Mouse (Mus musculus): ENCODE measurements around the gene Socs3. TPM values are rescaled to one million over a fixed set of nuclear protein-coding genes. Genes with fewer than 3 reads are reported as not detected.

Socs3 gene
- polyA plus RNA-seq, 1 experiment: 5.0 TPM

GRCm38 (mm10) chr11:118000565-118001215 lies 30.8 kb upstream of the Socs3 start:
- Histone ChIP-seq H3K36me3 (ENCODE audit: control insufficient read depth, insufficient read depth, low read length) (no peaks in the 10 kb centered on the region; the same call in 1 of the 2 replicates), H3K4me1 (ENCODE audit: control insufficient read depth, insufficient read depth, low read length) (peaks cover 3% of the 10 kb centered on the region; the same call in 1 of the 2 replicates), H3K27ac (ENCODE audit: insufficient read depth, low read depth, low read length) (no peak overlapping the region), H3K4me3 (ENCODE audit: insufficient read depth, low read depth, low read length) (no peak overlapping the region), H3K27me3 (replicated peaks; ENCODE audit: control insufficient read depth, insufficient read depth, low read length) (no peaks in the 10 kb centered on the region)
- 92% methylated on average over 7 of the region's 7 CpGs for WGBS
- DNase-seq: no peak
- TF ChIP-seq CTCF (conservative IDR thresholded peaks at IDR 0.05; ENCODE audit: insufficient read depth, insufficient read length, low read depth, low read length): no peak
- no peak for TF ChIP-seq POLR2A (IDR thresholded peaks at IDR 0.05; ENCODE audit: low read depth, low read length)

- no peak overlapping the region for H3K27ac ChIP-seq (ENCODE audit: insufficient read depth, low read depth, low read length)
- 58% methylated on average over 1 of the region's 1 CpGs for WGBS
- no peaks in the 10 kb centered on the region; the same call in 1 of the 2 replicates for H3K36me3 ChIP-seq (ENCODE audit: control insufficient read depth, insufficient read depth, low read length)
- no peaks in the 10 kb centered on the region for H3K27me3 ChIP-seq (replicated peaks; ENCODE audit: control insufficient read depth, insufficient read depth, low read length)
- H3K4me3 ChIP-seq (ENCODE audit: insufficient read depth, low read depth, low read length): no peak overlapping the region
- no peak for DNase-seq
- TF ChIP-seq CTCF (conservative IDR thresholded peaks at IDR 0.05; ENCODE audit: insufficient read depth, insufficient read length, low read depth, low read length) (no peak), POLR2A (IDR thresholded peaks at IDR 0.05; ENCODE audit: low read depth, low read length) (no peak)
- peaks cover 8% of the 10 kb centered on the region; the same call in 1 of the 2 replicates for H3K4me1 ChIP-seq (ENCODE audit: control insufficient read depth, insufficient read depth, low read length)
Measured at GRCm38 (mm10) chr11:118000083-118000482, 30.2 kb upstream of the Socs3 start.

- Histone ChIP-seq H3K4me3 (ENCODE audit: insufficient read depth, low read depth, low read length) (no peak overlapping the region), H3K36me3 (ENCODE audit: control insufficient read depth, insufficient read depth, low read length) (no peaks in the 10 kb centered on the region; the same call in 1 of the 2 replicates), H3K27ac (ENCODE audit: insufficient read depth, low read depth, low read length) (no peak overlapping the region), H3K4me1 (ENCODE audit: control insufficient read depth, insufficient read depth, low read length) (peaks cover 14% of the 10 kb centered on the region), H3K27me3 (replicated peaks; ENCODE audit: control insufficient read depth, insufficient read depth, low read length) (no peaks in the 10 kb centered on the region)
- TF ChIP-seq POLR2A (IDR thresholded peaks at IDR 0.05; ENCODE audit: low read depth, low read length) (no peak), CTCF (conservative IDR thresholded peaks at IDR 0.05; ENCODE audit: insufficient read depth, insufficient read length, low read depth, low read length) (no peak)
- 76% methylated on average over 6 of the region's 6 CpGs for WGBS
- no peak for DNase-seq
Measured at GRCm38 (mm10) chr11:117999260-117999934, 29.6 kb upstream of the Socs3 start.

GRCm38 (mm10) chr11:117998356-117998755 lies 28.5 kb upstream of the Socs3 start:
- no peaks in the 10 kb centered on the region for H3K27me3 ChIP-seq (replicated peaks; ENCODE audit: control insufficient read depth, insufficient read depth, low read length)
- DNase-seq: no peak
- no peaks in the 10 kb centered on the region; the same call in 1 of the 2 replicates for H3K36me3 ChIP-seq (ENCODE audit: control insufficient read depth, insufficient read depth, low read length)
- WGBS: 86% methylated on average over 4 of the region's 4 CpGs
- H3K4me1 ChIP-seq (ENCODE audit: control insufficient read depth, insufficient read depth, low read length): peaks cover 22% of the 10 kb centered on the region
- no peak overlapping the region for H3K4me3 ChIP-seq (ENCODE audit: insufficient read depth, low read depth, low read length)
- H3K27ac ChIP-seq (ENCODE audit: insufficient read depth, low read depth, low read length): no peak overlapping the region
- no peak for TF ChIP-seq CTCF (conservative IDR thresholded peaks at IDR 0.05; ENCODE audit: insufficient read depth, insufficient read length, low read depth, low read length)
- no peak for TF ChIP-seq POLR2A (IDR thresholded peaks at IDR 0.05; ENCODE audit: low read depth, low read length)

- Histone ChIP-seq H3K4me3 (ENCODE audit: insufficient read depth, low read depth, low read length) (no peak overlapping the region), H3K4me1 (ENCODE audit: control insufficient read depth, insufficient read depth, low read length) (peaks cover 33% of the 10 kb centered on the region), H3K27me3 (replicated peaks; ENCODE audit: control insufficient read depth, insufficient read depth, low read length) (no peaks in the 10 kb centered on the region), H3K27ac (ENCODE audit: insufficient read depth, low read depth, low read length) (no peak overlapping the region), H3K36me3 (ENCODE audit: control insufficient read depth, insufficient read depth, low read length) (no peaks in the 10 kb centered on the region; the same call in 1 of the 2 replicates)
- TF ChIP-seq POLR2A (IDR thresholded peaks at IDR 0.05; ENCODE audit: low read depth, low read length) (no peak), CTCF (conservative IDR thresholded peaks at IDR 0.05; ENCODE audit: insufficient read depth, insufficient read length, low read depth, low read length) (no peak)
- DNase-seq: no peak
- WGBS: 85% methylated on average over 2 of the region's 2 CpGs
Measured at GRCm38 (mm10) chr11:117997085-117997484, 27.2 kb upstream of the Socs3 start.

- Histone ChIP-seq H3K36me3 (ENCODE audit: control insufficient read depth, insufficient read depth, low read length) (no peaks in the 10 kb centered on the region), H3K4me3 (ENCODE audit: insufficient read depth, low read depth, low read length) (no peak overlapping the region), H3K4me1 (ENCODE audit: control insufficient read depth, insufficient read depth, low read length) (peaks cover 38% of the 10 kb centered on the region), H3K27ac (ENCODE audit: insufficient read depth, low read depth, low read length) (no peak overlapping the region), H3K27me3 (replicated peaks; ENCODE audit: control insufficient read depth, insufficient read depth, low read length) (no peaks in the 10 kb centered on the region)
- TF ChIP-seq POLR2A (IDR thresholded peaks at IDR 0.05; ENCODE audit: low read depth, low read length) (no peak), CTCF (conservative IDR thresholded peaks at IDR 0.05; ENCODE audit: insufficient read depth, insufficient read length, low read depth, low read length) (no peak)
- DNase-seq: no peak
- WGBS: 63% methylated on average over 3 of the region's 3 CpGs
Measured at GRCm38 (mm10) chr11:117996066-117996465, 26.2 kb upstream of the Socs3 start.

GRCm38 (mm10) chr11:117995661-117996060 lies 25.8 kb upstream of the Socs3 start:
- 62% methylated on average over 3 of the region's 3 CpGs for WGBS
- Histone ChIP-seq H3K36me3 (ENCODE audit: control insufficient read depth, insufficient read depth, low read length) (no peaks in the 10 kb centered on the region), H3K4me1 (ENCODE audit: control insufficient read depth, insufficient read depth, low read length) (peaks cover 38% of the 10 kb centered on the region), H3K27me3 (replicated peaks; ENCODE audit: control insufficient read depth, insufficient read depth, low read length) (no peaks in the 10 kb centered on the region), H3K4me3 (ENCODE audit: insufficient read depth, low read depth, low read length) (no peak overlapping the region), H3K27ac (ENCODE audit: insufficient read depth, low read depth, low read length) (no peak overlapping the region)
- DNase-seq: no peak
- TF ChIP-seq CTCF (conservative IDR thresholded peaks at IDR 0.05; ENCODE audit: insufficient read depth, insufficient read length, low read depth, low read length) (no peak), POLR2A (IDR thresholded peaks at IDR 0.05; ENCODE audit: low read depth, low read length) (no peak)

All from kidney, adult 2 months (tissue).